Mouse (Mus musculus): ENCODE measurements around the gene Tex33.

DNA sequence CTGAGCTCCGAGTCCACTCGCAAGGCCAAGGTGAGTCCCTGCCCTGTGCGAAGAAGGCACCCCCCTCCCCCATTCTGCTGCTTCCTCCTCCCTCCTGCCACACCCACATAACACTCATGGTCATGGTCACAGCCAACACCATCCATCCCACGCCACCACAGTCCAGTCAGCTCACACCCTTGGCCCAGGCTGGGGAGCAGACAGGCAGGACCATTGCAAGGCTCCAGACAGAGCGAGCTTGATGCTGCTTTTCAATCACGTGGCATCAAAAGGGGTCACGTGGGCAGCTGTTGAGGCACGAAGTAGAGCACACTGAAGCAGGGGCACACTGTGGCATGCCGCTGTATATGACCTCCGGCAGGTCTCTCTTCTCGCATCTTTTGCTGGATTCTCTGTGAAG lies 40.0 kb upstream of the Tex33 start:
- no peak for TF ChIP-seq POLR2A (IDR thresholded peaks at IDR 0.05; ENCODE audit: borderline replicate concordance, insufficient read depth, low read length)
- TF ChIP-seq CTCF (IDR thresholded peaks at IDR 0.05; ENCODE audit: borderline replicate concordance, insufficient read depth, low read depth, low read length), result no peak

Measured in cerebellum, adult 2 months (tissue).